Mouse (Mus musculus) heart, embryonic 11.5 days (tissue): ENCODE results near the gene H2-Q10. TPM values are rescaled to one million over a fixed set of nuclear protein-coding genes. Genes with fewer than 3 reads are reported as not detected.
"Not testable (repeated sequence)": the region's sequence is repeated elsewhere in the genome, so short reads cannot be mapped to it uniquely, and the experiment has no call there.

Experiments
- ATAC-seq: fragments of 200-750 bp; cut with Nextera tagmentation; replicated peaks from 2 replicates; pipeline ENCODE4 v1.8.0; 2017; ENCODE audit warnings: moderate library complexity; ENCODE audit not compliant: insufficient number of reproducible peaks, low FRiP score, low TSS enrichment
- H3K27ac ChIP-seq: fragments of 300-500 bp; sonication (generic); 2 replicates; pipeline ENCODE4 v1.5.1; 2014; ENCODE audit warnings: mild to moderate bottlenecking, low read depth, low read length
- H3K27me3 ChIP-seq: fragments of 300-500 bp; sonication (generic); 2 replicates; pipeline ENCODE4 v1.6.1; 2014; ENCODE audit warnings: mild to moderate bottlenecking, low read length, mixed read lengths; ENCODE audit not compliant: control insufficient read depth, insufficient read depth
- H3K36me3 ChIP-seq: fragments of 300-500 bp; sonication (generic); 2 replicates; pipeline ENCODE4 v1.6.1; 2014; ENCODE audit warnings: mild to moderate bottlenecking, low read length, moderate library complexity, mixed read lengths; ENCODE audit not compliant: control insufficient read depth, insufficient read depth
- H3K4me1 ChIP-seq: fragments of 300-500 bp; sonication (generic); 2 replicates; pipeline ENCODE4 v1.6.1; 2014; ENCODE audit warnings: low read length; ENCODE audit not compliant: control insufficient read depth, insufficient read depth
- H3K4me2 ChIP-seq: fragments of 300-500 bp; sonication (generic); 2 replicates; pipeline ENCODE4 v1.6.1; 2014; ENCODE audit warnings: mild to moderate bottlenecking, moderate library complexity
- H3K4me3 ChIP-seq: fragments of 300-500 bp; sonication (generic); 2 replicates; pipeline ENCODE4 v1.5.1; 2014; ENCODE audit warnings: low read depth, low read length
- H3K9ac ChIP-seq: fragments of 300-500 bp; sonication (generic); 2 replicates; pipeline ENCODE4 v1.6.1; 2014; ENCODE audit warnings: mild to moderate bottlenecking, low read depth, low read length, moderate library complexity
- H3K9me3 ChIP-seq: fragments of 300-500 bp; sonication (generic); replicated peaks from 2 replicates; pipeline ENCODE4 v1.6.1; 2016; ENCODE audit warnings: low read length; ENCODE audit not compliant: control insufficient read depth
- WGBS: fragments of 180-500 bp; shearing (Covaris S2); extraction: QIAGEN DNeasy Blood & Tissue Kit; methylation state at CpG from one replicate; pipeline ENCODE4 v1.1.7; 2014; ENCODE audit not compliant: insufficient replicate concordance; 5-methylcytosine and 5-hydroxymethylcytosine counted together
- polyA plus RNA-seq: library from polyadenylated mRNA; unstranded; fragments of >200 nt; fragmentation: Nextera tagmentation; extraction: Ambion mirVana; gene quantifications from 2 replicates; pipeline ENCODE4 v1.2.1, GENCODE M21; 2014

The H2-Q10 gene
- polyA plus RNA-seq, 1 experiment from 2014 or later: 1.4 TPM

- 74% methylated on average over 6 of the region's 6 CpGs for WGBS
- H3K4me2 ChIP-seq, H3K9me3 ChIP-seq, H3K4me1 ChIP-seq, H3K9ac ChIP-seq, H3K36me3 ChIP-seq, H3K4me3 ChIP-seq, ATAC-seq, H3K27ac ChIP-seq: not testable (repeated sequence)
- H3K27me3 ChIP-seq: peaks cover 24% of the 10 kb centered on the region
These were observed 41.0 kb upstream of the H2-Q10 start for GRCm38 (mm10) chr17:35428883-35429282.

DNA sequence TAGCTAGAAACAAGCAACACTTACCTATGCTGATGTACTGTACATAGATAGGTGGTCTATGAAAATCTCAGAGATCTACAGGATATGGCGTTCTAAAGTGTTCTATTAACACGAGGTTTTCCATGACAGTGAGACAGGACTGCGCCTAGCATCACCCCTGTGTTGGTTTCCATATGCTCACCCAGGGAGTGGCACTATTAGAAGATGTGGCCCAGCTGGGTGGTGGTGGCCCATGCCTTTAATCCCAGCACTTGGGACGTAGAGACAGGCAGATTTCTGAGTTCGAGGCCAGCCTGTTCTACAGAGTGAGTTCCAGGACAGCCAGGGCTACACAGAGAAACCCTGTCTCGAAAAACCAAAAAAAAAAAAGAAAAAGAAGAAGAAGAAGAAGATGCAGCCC is 39.2 kb upstream of the H2-Q10 start:
- WGBS: 75% methylated on average over 6 of the region's 6 CpGs
- ATAC-seq: not testable (repeated sequence)

DNA sequence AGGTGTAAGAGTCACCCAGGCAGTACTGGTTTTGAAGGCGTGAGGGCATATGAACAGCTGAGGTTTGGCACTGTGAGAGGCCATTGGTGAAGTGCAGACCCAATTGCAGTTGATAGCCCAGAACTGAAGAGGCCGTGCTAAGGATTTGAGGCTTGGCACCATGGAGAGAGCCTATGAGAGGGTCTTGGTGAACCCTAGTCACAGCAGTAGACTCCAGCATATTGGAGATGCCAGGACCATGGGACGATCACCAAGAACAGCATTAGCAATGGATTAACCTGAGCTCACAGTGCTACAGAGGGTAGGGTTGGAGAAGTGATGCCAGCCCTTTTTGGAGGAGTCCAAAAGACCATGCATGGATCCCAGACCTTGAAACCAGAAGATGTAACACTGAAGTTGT is 37.7 kb upstream of the H2-Q10 start:
- H3K4me1 ChIP-seq, ATAC-seq, H3K9ac ChIP-seq, H3K36me3 ChIP-seq, H3K4me2 ChIP-seq, H3K27ac ChIP-seq, H3K27me3 ChIP-seq, H3K9me3 ChIP-seq, H3K4me3 ChIP-seq: not testable (repeated sequence)
- 77% methylated on average over 2 of the region's 3 CpGs for WGBS

More for the DNA sequence above, 39.2 kb upstream of the H2-Q10 start:
- not testable (repeated sequence) for H3K4me3 ChIP-seq, H3K27ac ChIP-seq, H3K4me2 ChIP-seq, H3K9me3 ChIP-seq, H3K4me1 ChIP-seq, H3K36me3 ChIP-seq, H3K9ac ChIP-seq
- peaks cover 16% of the 10 kb centered on the region for H3K27me3 ChIP-seq

GRCm38 (mm10) chr17:35434836-35435235 is 35.1 kb upstream of the H2-Q10 start:
- peaks cover 18% of the 10 kb centered on the region for H3K27me3 ChIP-seq
- ATAC-seq, H3K27ac ChIP-seq: not testable (repeated sequence)

DNA sequence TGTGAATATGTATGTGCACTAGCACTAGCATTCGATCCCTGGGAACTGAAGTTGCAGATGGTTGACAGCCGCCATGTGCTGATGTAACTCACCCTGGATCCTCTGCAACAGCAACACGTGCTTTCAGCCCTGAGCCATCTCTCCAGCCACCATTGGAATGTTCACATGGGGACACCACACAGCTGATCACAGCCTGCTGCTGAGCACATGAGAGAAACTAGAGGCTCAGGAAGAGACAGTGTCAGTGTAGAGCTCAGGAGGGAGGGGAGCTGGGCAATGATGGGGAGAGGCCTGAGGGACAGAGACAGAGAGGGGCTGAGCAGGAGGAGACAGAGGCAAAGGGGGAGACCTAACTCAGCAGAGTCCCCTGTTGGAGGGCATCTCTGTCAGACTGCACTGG is 34.3 kb upstream of the H2-Q10 start:
- H3K27me3 ChIP-seq: peaks cover 24% of the 10 kb centered on the region
- not testable (repeated sequence) for H3K4me1 ChIP-seq, ATAC-seq, H3K27ac ChIP-seq, H3K9ac ChIP-seq, H3K9me3 ChIP-seq, H3K4me3 ChIP-seq, H3K4me2 ChIP-seq, H3K36me3 ChIP-seq
- 74% methylated on average over 3 of the region's 3 CpGs for WGBS

More at GRCm38 (mm10) chr17:35434836-35435235, 35.1 kb upstream of the H2-Q10 start:
- H3K4me3 ChIP-seq, H3K9me3 ChIP-seq, H3K36me3 ChIP-seq, H3K4me1 ChIP-seq, H3K9ac ChIP-seq, H3K4me2 ChIP-seq: not testable (repeated sequence)
- WGBS: 8% methylated on average over 8 of the region's 8 CpGs

DNA sequence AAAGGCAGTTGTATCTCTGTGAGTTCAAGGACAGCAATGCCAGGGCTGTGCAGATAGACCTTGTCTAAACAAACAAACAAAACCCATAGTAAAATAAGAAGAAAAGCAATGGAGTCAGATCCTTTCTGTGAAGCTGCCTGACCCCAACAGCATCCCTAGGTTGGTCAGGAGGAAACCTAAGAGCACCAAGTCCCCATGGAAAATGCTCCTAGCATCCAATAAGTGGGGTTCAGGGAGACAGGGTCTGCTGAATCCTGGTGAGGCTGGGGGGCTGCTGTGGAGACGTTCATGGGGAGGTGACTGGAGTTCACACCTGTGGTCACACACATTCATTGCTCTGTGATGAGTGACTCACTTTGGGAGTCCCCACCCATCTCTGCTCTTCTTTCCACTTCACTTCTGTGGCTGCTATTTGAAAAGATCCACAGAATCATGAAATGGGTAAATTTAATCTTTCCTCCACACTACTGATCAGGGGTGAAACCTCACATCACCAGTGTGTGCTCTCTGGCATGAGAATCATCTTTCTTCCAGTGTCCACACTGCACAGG is 32.4 kb upstream of the H2-Q10 start:
- H3K27ac ChIP-seq, H3K9me3 ChIP-seq, ATAC-seq, H3K4me3 ChIP-seq, H3K4me2 ChIP-seq, H3K9ac ChIP-seq, H3K36me3 ChIP-seq, H3K4me1 ChIP-seq: not testable (repeated sequence)
- 43% methylated on average over 1 of the region's 1 CpGs for whole genome bisulfite sequencing
- H3K27me3 ChIP-seq: peaks cover 24% of the 10 kb centered on the region

DNA sequence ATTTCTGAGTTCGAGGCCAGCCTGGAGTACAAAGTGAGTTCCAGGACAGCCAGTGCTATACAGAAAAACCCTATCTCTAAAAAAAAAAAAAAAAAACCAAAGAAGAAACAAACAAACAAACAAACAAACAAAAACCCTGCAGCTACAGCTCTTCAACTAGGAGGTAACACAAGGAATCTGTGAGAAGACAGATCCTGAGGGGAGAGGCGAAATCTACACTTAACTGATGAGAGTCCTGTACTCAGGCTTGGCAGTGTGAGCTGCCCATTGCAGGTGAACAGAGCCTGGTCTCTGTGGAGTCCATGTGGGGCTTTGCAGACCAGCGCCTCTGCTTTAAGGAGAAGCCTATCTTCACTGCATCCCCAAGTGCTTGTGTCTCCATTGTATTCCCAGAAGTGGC is 31.5 kb upstream of the H2-Q10 start:
- not testable (repeated sequence) for H3K9ac ChIP-seq, ATAC-seq, H3K4me1 ChIP-seq, H3K36me3 ChIP-seq, H3K9me3 ChIP-seq, H3K27ac ChIP-seq, H3K4me2 ChIP-seq
- Histone ChIP-seq H3K27me3 (peaks cover 24% of the 10 kb centered on the region), H3K4me3 (0 out of 2 replicates have a peak overlapping the region, but pooled peaks have one; percentile 47)
- 53% methylated on average over 2 of the region's 3 CpGs for WGBS

GRCm38 (mm10) chr17:35438885-35439284 is 31.0 kb upstream of the H2-Q10 start, which contains the start of gene H2-Q7:
TSS of gene H2-Q7 (plus strand) at chr17:35439155.
- peaks cover 24% of the 10 kb centered on the region for H3K27me3 ChIP-seq
- peak; percentile 69 for ATAC-seq
- 0 out of 2 replicates have a peak within 1 kb of the TSS, but pooled peaks have one; percentile 28 for H3K9ac ChIP-seq
- H3K36me3 ChIP-seq, H3K9me3 ChIP-seq, H3K4me1 ChIP-seq, H3K27ac ChIP-seq: not testable (repeated sequence)
- 4% methylated on average over 18 of the region's 18 CpGs for WGBS
- peak within 1 kb of the TSS; percentile 47 for H3K4me3 ChIP-seq
- peak within 1 kb of the TSS; percentile 80 for H3K4me2 ChIP-seq

- WGBS: 1% methylated on average over 41 of the region's 48 CpGs
- not testable (repeated sequence) for H3K36me3 ChIP-seq, H3K27ac ChIP-seq, H3K4me1 ChIP-seq, H3K9me3 ChIP-seq
- Histone ChIP-seq H3K4me2 (peak overlapping the region; percentile 80), H3K27me3 (peaks cover 24% of the 10 kb centered on the region), H3K4me3 (peak overlapping the region; percentile 47), H3K9ac (0 out of 2 replicates have a peak overlapping the region, but pooled peaks have one; percentile 28)
- peak; percentile 36 for ATAC-seq
These were observed 30.6 kb upstream of the H2-Q10 start for GRCm38 (mm10) chr17:35439295-35439747.
